Mouse (Mus musculus) lung, adult 2 months (tissue): Measurements from ENCODE around the gene Kctd6.

Experiments
- CTCF ChIP-seq: fragments of 200-500 bp; IDR thresholded peaks from 2 replicates; pipeline ENCODE4 v1.5.1; 2011; ENCODE audit warnings: mild to moderate bottlenecking, low read length, control low read depth; ENCODE audit not compliant: insufficient read depth
- POLR2A ChIP-seq: fragments of 200-500 bp; IDR thresholded peaks from 2 replicates; pipeline ENCODE4 v1.6.1; 2011; ENCODE audit warnings: low read depth, mild to moderate bottlenecking, control low read depth, low read length, borderline replicate concordance; ENCODE audit errors: extremely low read depth

DNA sequence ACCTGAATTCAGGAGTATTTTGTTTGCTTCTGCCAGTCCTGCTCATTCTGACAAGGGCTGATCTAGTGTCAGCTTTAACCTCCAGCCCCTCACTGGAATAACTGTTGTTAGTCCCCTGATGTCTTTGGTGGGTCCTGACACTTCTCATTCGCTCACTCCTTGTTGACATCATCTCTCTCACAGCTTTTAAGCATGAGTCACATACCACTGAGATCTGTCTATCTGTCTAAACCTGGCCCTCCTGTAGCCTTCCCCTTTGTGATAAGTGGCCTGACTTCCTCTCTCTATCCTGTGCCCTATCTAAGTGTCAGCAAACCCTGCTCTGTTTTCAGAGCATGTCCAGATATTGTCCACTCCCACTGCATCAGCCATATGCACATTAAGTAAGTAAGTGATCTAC, 19.3 kb downstream of the Kctd6 start:
- TF ChIP-seq CTCF = no peak
- TF ChIP-seq POLR2A = no peak
